Mouse (Mus musculus) E14TG2a.4 (cell line): Measurements from ENCODE around the gene N4bp2.

Experiments used
- CTCF ChIP-seq: conservative IDR thresholded peaks from 2 replicates; pipeline ENCODE4 v1.5.1; 2014; ENCODE audit warnings: low read length
- POU5F1 ChIP-seq: IDR thresholded peaks from 2 replicates; pipeline ENCODE4 v1.6.1; 2014; ENCODE audit warnings: low read length, borderline replicate concordance

DNA sequence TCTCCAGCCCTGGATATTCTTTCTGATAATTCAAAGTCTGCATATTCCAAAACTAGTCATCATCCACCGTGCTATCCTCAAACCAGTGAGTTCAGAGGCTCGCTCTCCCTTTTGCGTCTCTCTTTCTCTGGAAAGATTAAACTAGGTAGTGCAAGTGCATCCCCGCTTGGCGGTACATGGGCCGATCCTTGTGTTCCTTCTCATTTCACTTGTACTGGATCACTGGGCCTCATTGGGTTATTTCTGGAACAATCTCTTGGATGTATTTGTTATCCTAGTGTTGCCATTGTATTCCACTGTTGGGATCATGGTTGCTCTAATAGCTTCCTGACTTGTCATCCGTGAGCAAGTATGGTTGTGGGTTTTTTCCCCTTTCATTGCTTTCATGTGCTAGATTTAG lies 6.7 kb downstream of the N4bp2 start:
- TF ChIP-seq CTCF, result no peak
- TF ChIP-seq POU5F1, result no peak
